Mouse (Mus musculus): Measurements from ENCODE around the gene Aars. TPM values are rescaled to one million over a fixed set of nuclear protein-coding genes. Genes with fewer than 3 reads are reported as not detected.
"Not testable (repeated sequence)": the region's sequence is repeated elsewhere in the genome, so short reads cannot be mapped to it uniquely, and the experiment has no call there.

Aars gene
- polyA plus RNA-seq, 1 experiment from 2014 or later = 52.3 TPM

GRCm38 (mm10) chr8:111062072-111062757, 29.3 kb downstream of the Aars start:
- H3K27ac ChIP-seq (ENCODE audit: low read length) = peak overlapping the region; percentile 31
- H3K36me3 ChIP-seq (ENCODE audit: control insufficient read depth, insufficient read depth, low read length) = no peaks in the 10 kb centered on the region
- H3K4me1 ChIP-seq (ENCODE audit: control insufficient read depth, insufficient read depth, low read length) = peaks cover 38% of the 10 kb centered on the region
- no peaks in the 10 kb centered on the region for H3K27me3 ChIP-seq (replicated peaks; ENCODE audit: control insufficient read depth, insufficient read depth, low read length)
- peak; percentile 80 for ATAC-seq
- H3K4me2 ChIP-seq (ENCODE audit: low read depth, low read length) = peak overlapping the region; percentile 90
- under 1% methylated on average over 27 of the region's 27 CpGs for whole genome bisulfite sequencing
- no peaks in the 10 kb centered on the region for H3K9me3 ChIP-seq (ENCODE audit: control insufficient read depth, low read length)
- H3K4me3 ChIP-seq (ENCODE audit: low read length) = peak overlapping the region; percentile 71
- H3K9ac ChIP-seq (ENCODE audit: low read depth, low read length) = peak overlapping the region; percentile 64

- no peaks in the 10 kb centered on the region for H3K36me3 ChIP-seq (ENCODE audit: control insufficient read depth, insufficient read depth, low read length)
- no peak overlapping the region for H3K27ac ChIP-seq (ENCODE audit: low read length)
- peak overlapping the region; percentile 90; the same call in 1 of the 2 replicates for H3K4me2 ChIP-seq (ENCODE audit: low read depth, low read length)
- peaks cover 32% of the 10 kb centered on the region for H3K4me1 ChIP-seq (ENCODE audit: control insufficient read depth, insufficient read depth, low read length)
- H3K27me3 ChIP-seq (replicated peaks; ENCODE audit: control insufficient read depth, insufficient read depth, low read length) = no peaks in the 10 kb centered on the region
- H3K9ac ChIP-seq (ENCODE audit: low read depth, low read length) = no peak overlapping the region
- no peaks in the 10 kb centered on the region for H3K9me3 ChIP-seq (ENCODE audit: control insufficient read depth, low read length)
- no peak for ATAC-seq
- WGBS = 65% methylated on average over 2 of the region's 2 CpGs
- no peak overlapping the region; the same call in 1 of the 2 replicates for H3K4me3 ChIP-seq (ENCODE audit: low read length)
Measured at GRCm38 (mm10) chr8:111062893-111063292, 29.9 kb downstream of the Aars start.

GRCm38 (mm10) chr8:111066308-111066707, 33.4 kb downstream of the Aars start:
- WGBS = 68% methylated on average over 4 of the region's 4 CpGs
- H3K27me3 ChIP-seq (replicated peaks; ENCODE audit: control insufficient read depth, insufficient read depth, low read length) = no peaks in the 10 kb centered on the region
- ATAC-seq = no peak
- H3K4me3 ChIP-seq (ENCODE audit: low read length) = no peak overlapping the region
- no peaks in the 10 kb centered on the region for H3K36me3 ChIP-seq (ENCODE audit: control insufficient read depth, insufficient read depth, low read length)
- no peak overlapping the region for H3K9ac ChIP-seq (ENCODE audit: low read depth, low read length)
- H3K9me3 ChIP-seq (ENCODE audit: control insufficient read depth, low read length) = no peaks in the 10 kb centered on the region
- H3K4me1 ChIP-seq (ENCODE audit: control insufficient read depth, insufficient read depth, low read length) = peaks cover 5% of the 10 kb centered on the region
- H3K27ac ChIP-seq (ENCODE audit: low read length) = no peak overlapping the region
- H3K4me2 ChIP-seq (ENCODE audit: low read depth, low read length) = no peak overlapping the region

GRCm38 (mm10) chr8:111067439-111067838, 34.5 kb downstream of the Aars start:
- Histone ChIP-seq H3K4me3 (ENCODE audit: low read length) (no peak overlapping the region), H3K9me3 (ENCODE audit: control insufficient read depth, low read length) (no peaks in the 10 kb centered on the region), H3K4me2 (ENCODE audit: low read depth, low read length) (no peak overlapping the region), H3K4me1 (ENCODE audit: control insufficient read depth, insufficient read depth, low read length) (no peaks in the 10 kb centered on the region), H3K27me3 (replicated peaks; ENCODE audit: control insufficient read depth, insufficient read depth, low read length) (no peaks in the 10 kb centered on the region), H3K27ac (ENCODE audit: low read length) (no peak overlapping the region), H3K9ac (ENCODE audit: low read depth, low read length) (no peak overlapping the region), H3K36me3 (ENCODE audit: control insufficient read depth, insufficient read depth, low read length) (no peaks in the 10 kb centered on the region)
- no peak for ATAC-seq
- 28% methylated on average over 10 of the region's 10 CpGs for WGBS

- not testable (repeated sequence) for H3K9me3 ChIP-seq (ENCODE audit: control insufficient read depth, low read length); H3K4me2 ChIP-seq (ENCODE audit: low read depth, low read length); H3K27ac ChIP-seq (ENCODE audit: low read length); H3K9ac ChIP-seq (ENCODE audit: low read depth, low read length); H3K4me1 ChIP-seq (ENCODE audit: control insufficient read depth, insufficient read depth, low read length); ATAC-seq; H3K27me3 ChIP-seq (replicated peaks; ENCODE audit: control insufficient read depth, insufficient read depth, low read length); H3K4me3 ChIP-seq (ENCODE audit: low read length); H3K36me3 ChIP-seq (ENCODE audit: control insufficient read depth, insufficient read depth, low read length)
- WGBS = 94% methylated on average over 9 of the region's 9 CpGs
Measured at GRCm38 (mm10) chr8:111068660-111069059, 35.7 kb downstream of the Aars start.

GRCm38 (mm10) chr8:111075926-111076325, 43.0 kb downstream of the Aars start:
- H3K27me3 ChIP-seq (replicated peaks; ENCODE audit: control insufficient read depth, insufficient read depth, low read length) = no peaks in the 10 kb centered on the region
- H3K4me1 ChIP-seq (ENCODE audit: control insufficient read depth, insufficient read depth, low read length) = no peaks in the 10 kb centered on the region
- H3K4me3 ChIP-seq (ENCODE audit: low read length) = no peak overlapping the region
- H3K4me2 ChIP-seq (ENCODE audit: low read depth, low read length) = no peak overlapping the region
- no peaks in the 10 kb centered on the region for H3K9me3 ChIP-seq (ENCODE audit: control insufficient read depth, low read length)
- WGBS = 77% methylated on average over 3 of the region's 3 CpGs
- no peaks in the 10 kb centered on the region for H3K36me3 ChIP-seq (ENCODE audit: control insufficient read depth, insufficient read depth, low read length)
- ATAC-seq = no peak
- no peak overlapping the region for H3K27ac ChIP-seq (ENCODE audit: low read length)
- no peak overlapping the region for H3K9ac ChIP-seq (ENCODE audit: low read depth, low read length)

GRCm38 (mm10) chr8:111079461-111079860, 46.5 kb downstream of the Aars start:
- no peak overlapping the region for H3K4me2 ChIP-seq (ENCODE audit: low read depth, low read length)
- no peaks in the 10 kb centered on the region for H3K9me3 ChIP-seq (ENCODE audit: control insufficient read depth, low read length)
- no peaks in the 10 kb centered on the region for H3K36me3 ChIP-seq (ENCODE audit: control insufficient read depth, insufficient read depth, low read length)
- no peaks in the 10 kb centered on the region for H3K27me3 ChIP-seq (replicated peaks; ENCODE audit: control insufficient read depth, insufficient read depth, low read length)
- no peaks in the 10 kb centered on the region for H3K4me1 ChIP-seq (ENCODE audit: control insufficient read depth, insufficient read depth, low read length)
- 62% methylated on average over 5 of the region's 5 CpGs for WGBS
- peak; percentile 16; the same call in 1 of the 2 replicates for ATAC-seq
- H3K4me3 ChIP-seq (ENCODE audit: low read length) = no peak overlapping the region
- no peak overlapping the region for H3K9ac ChIP-seq (ENCODE audit: low read depth, low read length)
- H3K27ac ChIP-seq (ENCODE audit: low read length) = no peak overlapping the region

GRCm38 (mm10) chr8:111079861-111080271, 46.9 kb downstream of the Aars start:
- WGBS = 17% methylated on average over 6 of the region's 6 CpGs
- Histone ChIP-seq H3K4me2 (ENCODE audit: low read depth, low read length) (no peak overlapping the region), H3K4me3 (ENCODE audit: low read length) (no peak overlapping the region), H3K4me1 (ENCODE audit: control insufficient read depth, insufficient read depth, low read length) (no peaks in the 10 kb centered on the region), H3K9me3 (ENCODE audit: control insufficient read depth, low read length) (no peaks in the 10 kb centered on the region), H3K27me3 (replicated peaks; ENCODE audit: control insufficient read depth, insufficient read depth, low read length) (no peaks in the 10 kb centered on the region), H3K27ac (ENCODE audit: low read length) (no peak overlapping the region), H3K36me3 (ENCODE audit: control insufficient read depth, insufficient read depth, low read length) (no peaks in the 10 kb centered on the region), H3K9ac (ENCODE audit: low read depth, low read length) (0 out of 2 replicates have a peak overlapping the region, but pooled peaks have one; percentile 15)
- ATAC-seq = peak; percentile 64

- H3K9ac ChIP-seq (ENCODE audit: low read depth, low read length) = no peak overlapping the region
- H3K4me2 ChIP-seq (ENCODE audit: low read depth, low read length) = no peak overlapping the region
- H3K27ac ChIP-seq (ENCODE audit: low read length) = no peak overlapping the region
- H3K9me3 ChIP-seq (ENCODE audit: control insufficient read depth, low read length) = no peaks in the 10 kb centered on the region
- H3K4me1 ChIP-seq (ENCODE audit: control insufficient read depth, insufficient read depth, low read length) = no peaks in the 10 kb centered on the region
- H3K27me3 ChIP-seq (replicated peaks; ENCODE audit: control insufficient read depth, insufficient read depth, low read length) = no peaks in the 10 kb centered on the region
- H3K4me3 ChIP-seq (ENCODE audit: low read length) = no peak overlapping the region
- H3K36me3 ChIP-seq (ENCODE audit: control insufficient read depth, insufficient read depth, low read length) = no peaks in the 10 kb centered on the region
- no peak for ATAC-seq
- 52% methylated on average over 12 of the region's 12 CpGs for WGBS
Measured at GRCm38 (mm10) chr8:111081580-111082258, 48.8 kb downstream of the Aars start.

Data from intestine, embryonic 16.5 days (tissue).